Mouse (Mus musculus) myocyte (in vitro differentiated cells): ENCODE data around the gene Hbb-bh1. TPM values are rescaled to one million over a fixed set of nuclear protein-coding genes. Genes with fewer than 3 reads are reported as not detected.
"Not testable (repeated sequence)": the region's sequence is repeated elsewhere in the genome, so short reads cannot be mapped to it uniquely, and the experiment has no call there.

ENCODE experiments used
- H3K27me3 ChIP-seq: one replicate; pipeline ENCODE4 v1.6.1; 2011; ENCODE audit not compliant: control insufficient read depth, insufficient read depth, insufficient read length
- H3K36me3 ChIP-seq: one replicate; pipeline ENCODE4 v1.6.1; 2011; ENCODE audit not compliant: control insufficient read depth, insufficient read depth
- H3K4me2 ChIP-seq: one replicate; pipeline ENCODE4 v1.6.1; 2011; ENCODE audit warnings: low read depth, control low read depth
- H3K4me3 ChIP-seq: one replicate; pipeline ENCODE4 v1.5.1; 2011; ENCODE audit warnings: mild to moderate bottlenecking, control low read depth, moderate library complexity
- H3K79me2 ChIP-seq: one replicate; pipeline ENCODE4 v1.6.1; 2011; ENCODE audit not compliant: control insufficient read depth, insufficient read depth
- H3ac ChIP-seq: one replicate; pipeline ENCODE4 v1.6.1; 2011; ENCODE audit not compliant: control insufficient read depth, insufficient read length
- CEBPB ChIP-seq: IDR thresholded peaks from 2 replicates; pipeline ENCODE4 v1.6.1; 2011; ENCODE audit warnings: mild to moderate bottlenecking, moderate library complexity; ENCODE audit not compliant: poor library complexity, insufficient read depth, severe bottlenecking
- E2F4 ChIP-seq: IDR thresholded peaks from one replicate; pipeline ENCODE4 v1.6.1; 2011; ENCODE audit warnings: mild to moderate bottlenecking, control low read depth, moderate library complexity; ENCODE audit not compliant: insufficient read depth
- MAX ChIP-seq: IDR thresholded peaks from one replicate; pipeline ENCODE4 v1.6.1; 2011; ENCODE audit warnings: low read depth, mild to moderate bottlenecking, control low read depth
- MYOD1 ChIP-seq, 3 experiments: IDR thresholded peaks; one replicate each; pipeline ENCODE4 v1.6.1; 2011; ENCODE audit warnings: control low read depth in 2 of 3, low read depth in 2 of 3, mild to moderate bottlenecking in 2 of 3, moderate library complexity in 1 of 3; ENCODE audit not compliant: insufficient read length in 2 of 3, control insufficient read depth in 1 of 3
- MYOG ChIP-seq, 3 experiments: IDR thresholded peaks; one replicate each; pipeline ENCODE4 v1.6.1; 2011; ENCODE audit warnings: control low read depth in 2 of 3, low read depth in 2 of 3, mild to moderate bottlenecking in 2 of 3; ENCODE audit not compliant: insufficient read length in 2 of 3, control insufficient read depth in 1 of 3, insufficient read depth in 1 of 3
- POLR2A ChIP-seq: IDR thresholded peaks from one replicate; pipeline ENCODE4 v1.6.1; 2011; ENCODE audit warnings: low read depth, mild to moderate bottlenecking, control low read depth, moderate library complexity; ENCODE audit not compliant: insufficient read length
- POLR2AphosphoS2 ChIP-seq: IDR thresholded peaks from one replicate; pipeline ENCODE4 v1.6.1; 2011; ENCODE audit warnings: low read depth, control low read depth; ENCODE audit not compliant: insufficient read length
- REST ChIP-seq: IDR thresholded peaks from one replicate; pipeline ENCODE4 v1.6.1; 2011; ENCODE audit warnings: mild to moderate bottlenecking, control low read depth, moderate library complexity; ENCODE audit not compliant: insufficient read depth, insufficient read length
- SRF ChIP-seq: IDR thresholded peaks from one replicate; pipeline ENCODE4 v1.6.1; 2011; ENCODE audit warnings: low read depth; ENCODE audit not compliant: control insufficient read depth, insufficient read length
- TCF12 ChIP-seq: IDR thresholded peaks from one replicate; pipeline ENCODE4 v1.6.1; 2011; ENCODE audit warnings: mild to moderate bottlenecking, control low read depth; ENCODE audit not compliant: poor library complexity, insufficient read depth, severe bottlenecking
- TCF3 ChIP-seq: IDR thresholded peaks from one replicate; pipeline ENCODE4 v1.6.1; 2011; ENCODE audit warnings: low read depth, control low read depth; ENCODE audit not compliant: insufficient read length
- USF1 ChIP-seq: IDR thresholded peaks from one replicate; pipeline ENCODE4 v1.6.1; 2011; ENCODE audit warnings: low read depth, mild to moderate bottlenecking, control low read depth, moderate library complexity
- polyA plus RNA-seq: library from polyadenylated mRNA; unstranded; fragments of >200 nt; fragmentation: generic; extraction: Trizol; gene quantifications from one replicate; pipeline ENCODE4 v1.2.1, GENCODE M21; 2012; ENCODE audit warnings: missing spikeins

Gene Hbb-bh1
- polyA plus RNA-seq, 1 experiment = not detected

DNA sequence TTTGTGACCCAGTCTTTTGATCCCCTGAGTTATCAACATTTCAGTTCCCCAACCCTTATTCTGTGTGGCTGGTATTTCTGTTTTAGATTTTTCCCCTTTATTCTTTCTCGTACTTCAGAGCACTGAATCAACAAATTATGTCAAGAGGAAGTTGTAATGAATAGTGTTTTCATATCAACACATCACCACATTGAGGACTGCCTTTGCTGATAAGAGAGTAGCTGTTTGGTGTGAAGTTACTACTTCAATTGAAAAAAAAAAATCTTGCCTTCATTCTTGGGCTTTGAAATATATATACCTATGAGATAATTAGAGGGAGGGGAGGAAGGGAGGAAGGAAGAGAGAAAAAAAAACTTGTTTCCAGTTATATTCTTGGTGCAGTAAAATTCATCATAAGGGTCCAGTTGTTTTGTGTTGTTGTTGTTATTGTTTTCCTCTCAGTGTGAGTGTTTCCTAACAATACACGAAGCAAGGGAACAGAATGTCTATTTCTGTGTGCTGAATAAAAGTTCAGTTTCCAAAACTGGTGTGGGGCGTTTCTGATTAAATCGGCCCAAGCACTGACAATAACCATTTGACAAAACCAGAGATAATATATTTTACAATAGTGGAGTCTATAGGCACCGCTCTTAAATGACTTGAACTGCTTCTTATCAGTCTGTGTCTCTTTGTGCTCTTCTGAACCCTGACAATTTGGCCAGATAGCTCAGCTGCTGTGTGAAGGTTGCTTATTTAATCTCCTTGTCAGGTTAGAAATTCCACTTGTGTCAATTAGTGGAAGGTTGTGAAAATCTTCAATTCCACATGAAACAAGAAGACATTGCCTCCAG is 33.8 kb downstream of the Hbb-bh1 start:
- H3K4me3 ChIP-seq = no peak overlapping the region
- H3K79me2 ChIP-seq = no peaks in the 10 kb centered on the region
- no peaks in the 10 kb centered on the region for H3K36me3 ChIP-seq
- H3ac ChIP-seq = no peak overlapping the region
- H3K27me3 ChIP-seq = no peaks in the 10 kb centered on the region
- H3K4me2 ChIP-seq = no peak overlapping the region
- TF ChIP-seq POLR2AphosphoS2 (no peak), REST (no peak), POLR2A (no peak), E2F4 (no peak), TCF3 (no peak), SRF (no peak), TCF12 (no peak), MAX (no peak), USF1 (no peak), MYOG (IDR thresholded peaks at IDR 0.05; ENCODE audit: control insufficient read depth in 1 of 3, insufficient read depth in 1 of 3, insufficient read length in 2 of 3, low read depth in 2 of 3) (no peak), MYOD1 (IDR thresholded peaks at IDR 0.05; ENCODE audit: control insufficient read depth in 1 of 3, insufficient read length in 2 of 3, low read depth in 2 of 3) (no peak), CEBPB (no peak)

- not testable (repeated sequence) for H3K27me3 ChIP-seq, H3ac ChIP-seq, H3K36me3 ChIP-seq, H3K4me2 ChIP-seq, H3K79me2 ChIP-seq, H3K4me3 ChIP-seq
These were observed 34.8 kb downstream of the Hbb-bh1 start for GRCm38 (mm10) chr7:103808120-103808519.

DNA sequence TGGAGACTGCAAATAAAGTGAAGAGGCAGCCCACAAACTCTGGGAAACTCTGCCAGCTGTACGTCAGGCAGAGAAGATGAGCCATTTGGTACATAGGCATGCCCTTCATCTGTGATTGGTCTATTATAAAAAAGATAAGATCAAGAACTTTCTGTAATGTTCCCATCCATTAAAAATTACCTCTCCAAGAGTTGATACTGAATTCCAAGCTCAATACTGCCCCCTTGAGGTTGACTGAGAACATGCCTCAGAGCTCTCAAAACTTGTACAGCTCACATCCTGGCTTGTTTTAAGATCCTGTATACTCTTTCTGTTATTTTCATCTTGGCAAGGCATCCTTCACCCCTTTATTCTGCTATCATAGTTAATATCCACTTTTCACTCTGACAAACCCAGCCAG is 36.1 kb downstream of the Hbb-bh1 start:
- no peak for TF ChIP-seq TCF12
- TF ChIP-seq USF1 = no peak
- no peak for TF ChIP-seq SRF
- no peak for TF ChIP-seq REST
- no peak for TF ChIP-seq TCF3
- TF ChIP-seq MAX = no peak
- TF ChIP-seq POLR2A = no peak
- no peak for TF ChIP-seq POLR2AphosphoS2
- TF ChIP-seq E2F4 = no peak
- TF ChIP-seq CEBPB = no peak
- TF ChIP-seq MYOG (IDR thresholded peaks at IDR 0.05; ENCODE audit: control insufficient read depth in 1 of 3, insufficient read depth in 1 of 3, insufficient read length in 2 of 3, low read depth in 2 of 3) = no peak
- TF ChIP-seq MYOD1 (IDR thresholded peaks at IDR 0.05; ENCODE audit: control insufficient read depth in 1 of 3, insufficient read length in 2 of 3, low read depth in 2 of 3) = no peak
- Histone ChIP-seq H3K4me2 (no peak overlapping the region), H3K27me3 (no peaks in the 10 kb centered on the region)

DNA sequence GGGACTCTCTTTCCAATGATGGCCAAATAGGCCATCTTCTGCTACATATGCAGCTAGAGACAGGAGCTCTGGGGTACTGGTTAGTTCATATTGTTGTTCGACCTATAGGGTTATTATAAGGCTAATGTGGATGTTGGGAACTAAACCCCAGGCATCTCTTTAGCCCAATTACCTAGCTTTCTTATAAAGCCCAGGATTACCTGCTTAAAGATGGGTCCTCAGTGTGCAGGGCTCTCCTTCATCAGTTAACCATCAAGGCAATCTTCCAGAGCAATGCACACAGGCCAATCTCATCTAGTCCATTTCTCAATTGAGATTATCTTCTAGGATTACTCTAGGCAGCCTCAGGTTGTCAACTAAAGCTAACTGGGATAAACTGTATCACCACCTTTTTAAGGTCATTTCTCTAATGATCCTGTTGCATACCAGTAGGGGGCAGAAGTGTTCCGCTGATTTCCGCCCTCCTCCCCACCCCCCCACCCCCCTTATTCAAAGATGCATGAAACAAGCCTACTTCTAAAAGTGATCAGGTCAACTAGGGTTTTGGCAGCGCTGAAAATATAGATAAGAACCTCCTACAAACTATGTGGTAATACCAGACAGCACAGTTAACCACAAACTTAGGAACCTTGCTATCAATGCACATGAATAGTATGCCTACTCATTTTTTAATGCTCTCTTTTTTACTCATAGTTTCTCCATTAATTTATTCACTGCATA is 50.1 kb downstream of the Hbb-bh1 start:
- Histone ChIP-seq H3ac (no peak overlapping the region), H3K4me2 (no peak overlapping the region), H3K4me3 (no peak overlapping the region), H3K36me3 (no peaks in the 10 kb centered on the region), H3K27me3 (no peaks in the 10 kb centered on the region), H3K79me2 (no peaks in the 10 kb centered on the region)
- TF ChIP-seq E2F4 = no peak
- no peak for TF ChIP-seq MAX
- no peak for TF ChIP-seq MYOG (IDR thresholded peaks at IDR 0.05; ENCODE audit: control insufficient read depth in 1 of 3, insufficient read depth in 1 of 3, insufficient read length in 2 of 3, low read depth in 2 of 3)
- no peak for TF ChIP-seq CEBPB
- TF ChIP-seq TCF3 = no peak
- TF ChIP-seq REST = no peak
- no peak for TF ChIP-seq MYOD1 (IDR thresholded peaks at IDR 0.05; ENCODE audit: control insufficient read depth in 1 of 3, insufficient read length in 2 of 3, low read depth in 2 of 3)
- no peak for TF ChIP-seq TCF12
- TF ChIP-seq POLR2A = no peak
- no peak for TF ChIP-seq USF1
- TF ChIP-seq SRF = no peak
- TF ChIP-seq POLR2AphosphoS2 = no peak

More for the DNA sequence above, 36.1 kb downstream of the Hbb-bh1 start:
- Histone ChIP-seq H3ac (no peak overlapping the region), H3K4me3 (no peak overlapping the region), H3K79me2 (no peaks in the 10 kb centered on the region), H3K36me3 (no peaks in the 10 kb centered on the region)

DNA sequence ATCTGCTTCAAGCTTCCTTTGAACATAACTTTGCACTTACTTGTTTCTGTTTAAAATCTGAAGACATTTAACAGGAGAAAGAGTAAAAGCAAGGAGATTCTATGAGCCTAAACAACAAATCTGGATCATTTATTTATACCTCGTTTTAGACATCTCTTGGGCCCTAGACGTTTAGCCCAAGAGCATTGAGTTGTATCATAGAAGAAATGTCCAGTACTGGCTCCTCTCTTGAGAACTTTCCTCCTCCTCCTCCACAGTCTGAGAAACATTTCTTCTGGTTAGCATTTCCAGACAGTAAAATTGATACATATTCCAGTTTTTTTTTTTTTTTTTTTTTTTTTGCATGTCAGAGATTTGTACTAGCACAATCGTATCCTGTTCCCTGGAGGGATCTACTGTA is 51.2 kb downstream of the Hbb-bh1 start, which contains the start of gene Olfr67:
Olfr67 (minus strand) TSS at position 101 of the 400 bp plus-strand sequence.
- no peak for TF ChIP-seq POLR2AphosphoS2
- no peak for TF ChIP-seq MYOD1 (IDR thresholded peaks at IDR 0.05; ENCODE audit: control insufficient read depth in 1 of 3, insufficient read length in 2 of 3, low read depth in 2 of 3)
- no peak for TF ChIP-seq POLR2A
- no peak for TF ChIP-seq USF1
- no peak for TF ChIP-seq CEBPB
- TF ChIP-seq MAX = no peak
- no peak for TF ChIP-seq TCF12
- no peak for TF ChIP-seq TCF3
- TF ChIP-seq E2F4 = no peak
- TF ChIP-seq REST = no peak
- no peak for TF ChIP-seq SRF
- no peak for TF ChIP-seq MYOG (IDR thresholded peaks at IDR 0.05; ENCODE audit: control insufficient read depth in 1 of 3, insufficient read depth in 1 of 3, insufficient read length in 2 of 3, low read depth in 2 of 3)
- no peaks in the 10 kb centered on the region for H3K79me2 ChIP-seq
- H3K36me3 ChIP-seq = no peaks in the 10 kb centered on the region
- H3K4me3 ChIP-seq = no peak within 1 kb of the TSS
- no peak within 1 kb of the TSS for H3ac ChIP-seq
- no peaks in the 10 kb centered on the region for H3K27me3 ChIP-seq
- no peak within 1 kb of the TSS for H3K4me2 ChIP-seq
